Mouse (Mus musculus) liver, embryonic 15.5 days (tissue): ENCODE data around the gene Car12. TPM values are rescaled to one million over a fixed set of nuclear protein-coding genes. Genes with fewer than 3 reads are reported as not detected.

Experiments used
- ATAC-seq: fragments of 200-750 bp; cut with Nextera tagmentation; 2 replicates; pipeline ENCODE4 v1.8.0; 2017; ENCODE audit warnings: moderate number of reproducible peaks, mild to moderate bottlenecking, moderate library complexity; ENCODE audit not compliant: insufficient read depth
- H3K27ac ChIP-seq: fragments of 300-500 bp; sonication (generic); replicated peaks from 2 replicates; pipeline ENCODE4 v1.5.1; 2015; ENCODE audit warnings: mild to moderate bottlenecking, inconsistent platforms
- H3K27me3 ChIP-seq: fragments of 300-500 bp; sonication (generic); 2 replicates; pipeline ENCODE4 v1.6.1; 2015; ENCODE audit warnings: mild to moderate bottlenecking, inconsistent platforms
- H3K36me3 ChIP-seq: fragments of 300-500 bp; sonication (generic); replicated peaks from 2 replicates; pipeline ENCODE4 v1.6.1; 2015; ENCODE audit warnings: moderate library complexity, mild to moderate bottlenecking, inconsistent platforms
- H3K4me1 ChIP-seq: fragments of 300-500 bp; sonication (generic); replicated peaks from 2 replicates; pipeline ENCODE4 v1.6.1; 2015; ENCODE audit warnings: inconsistent platforms
- H3K4me2 ChIP-seq: fragments of 300-500 bp; sonication (generic); 2 replicates; pipeline ENCODE4 v1.6.1; 2015; ENCODE audit warnings: moderate library complexity, mild to moderate bottlenecking, inconsistent platforms
- H3K4me3 ChIP-seq: fragments of 300-500 bp; sonication (generic); replicated peaks from 2 replicates; pipeline ENCODE4 v1.5.1; 2015; ENCODE audit warnings: mild to moderate bottlenecking, inconsistent platforms
- H3K9ac ChIP-seq: fragments of 300-500 bp; sonication (generic); 2 replicates; pipeline ENCODE4 v1.6.1; 2015; ENCODE audit warnings: moderate library complexity, mild to moderate bottlenecking, inconsistent platforms
- H3K9me3 ChIP-seq: fragments of 300-500 bp; sonication (generic); replicated peaks from 2 replicates; pipeline ENCODE4 v1.6.1; 2016; ENCODE audit warnings: inconsistent platforms
- WGBS: fragments of 180-500 bp; shearing (Covaris S2); methylation state at CpG from one replicate; pipeline ENCODE4 v1.1.7; 2015; ENCODE audit warnings: mixed read lengths; ENCODE audit not compliant: insufficient replicate concordance; 5-methylcytosine and 5-hydroxymethylcytosine counted together
- polyA plus RNA-seq: library from polyadenylated mRNA; unstranded; fragments of >200 nt; fragmentation: Nextera tagmentation; extraction: Ambion mirVana; gene quantifications from 2 replicates; pipeline ENCODE4 v1.2.1, GENCODE M21; 2015

Gene Car12
- polyA plus RNA-seq, 1 experiment from 2014 or later: 0.28 TPM

GRCm38 (mm10) chr9:66732791-66733691 lies 19.6 kb downstream of the Car12 start:
- no peak overlapping the region for H3K27ac ChIP-seq
- 0 out of 2 replicates have a peak, but pooled peaks cover 3% of the 10 kb centered on the region for H3K4me1 ChIP-seq
- no peak overlapping the region for H3K9ac ChIP-seq
- no peaks in the 10 kb centered on the region for H3K27me3 ChIP-seq
- no peaks in the 10 kb centered on the region for H3K36me3 ChIP-seq
- no peak overlapping the region for H3K4me3 ChIP-seq
- H3K9me3 ChIP-seq: no peaks in the 10 kb centered on the region
- 41% methylated on average over 15 of the region's 15 CpGs for WGBS
- H3K4me2 ChIP-seq: no peak overlapping the region
- ATAC-seq: no peak

DNA sequence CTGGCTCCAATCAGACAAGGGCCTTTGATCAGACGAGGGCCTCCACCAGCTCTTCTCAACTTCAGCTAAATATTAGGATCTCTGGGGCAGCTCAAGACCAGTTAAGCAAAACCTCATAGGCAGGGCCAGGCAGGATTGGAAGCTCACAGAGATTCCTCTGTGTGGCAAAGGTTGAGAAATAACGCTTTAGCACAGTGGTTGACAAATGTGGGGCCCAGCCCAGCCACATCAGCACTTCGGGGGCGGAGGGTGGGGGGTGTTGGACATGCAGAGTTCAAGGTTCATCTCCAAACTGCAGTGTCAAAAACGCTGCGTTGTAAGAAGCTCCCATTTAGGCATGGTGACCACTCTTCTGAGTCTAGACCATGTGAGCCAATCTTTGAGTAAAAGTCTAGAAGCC lies 21.1 kb downstream of the Car12 start:
- Histone ChIP-seq H3K27ac (no peak overlapping the region), H3K9ac (no peak overlapping the region), H3K4me3 (no peak overlapping the region), H3K36me3 (no peaks in the 10 kb centered on the region), H3K4me1 (0 out of 2 replicates have a peak, but pooled peaks cover 3% of the 10 kb centered on the region), H3K27me3 (no peaks in the 10 kb centered on the region), H3K9me3 (no peaks in the 10 kb centered on the region), H3K4me2 (no peak overlapping the region)
- WGBS: 51% methylated on average over 6 of the region's 6 CpGs
- peak; percentile 25; the same call in 1 of the 2 replicates for ATAC-seq

GRCm38 (mm10) chr9:66735122-66735521 lies 21.6 kb downstream of the Car12 start:
- no peak overlapping the region for H3K4me3 ChIP-seq
- 0 out of 2 replicates have a peak, but pooled peaks cover 3% of the 10 kb centered on the region for H3K4me1 ChIP-seq
- H3K9me3 ChIP-seq: no peaks in the 10 kb centered on the region
- no peak overlapping the region for H3K4me2 ChIP-seq
- no peak overlapping the region for H3K27ac ChIP-seq
- no peaks in the 10 kb centered on the region; the same call in 1 of the 2 replicates for H3K27me3 ChIP-seq
- no peak for ATAC-seq
- no peak overlapping the region for H3K9ac ChIP-seq
- H3K36me3 ChIP-seq: no peaks in the 10 kb centered on the region
- 56% methylated on average over 2 of the region's 2 CpGs for WGBS

DNA sequence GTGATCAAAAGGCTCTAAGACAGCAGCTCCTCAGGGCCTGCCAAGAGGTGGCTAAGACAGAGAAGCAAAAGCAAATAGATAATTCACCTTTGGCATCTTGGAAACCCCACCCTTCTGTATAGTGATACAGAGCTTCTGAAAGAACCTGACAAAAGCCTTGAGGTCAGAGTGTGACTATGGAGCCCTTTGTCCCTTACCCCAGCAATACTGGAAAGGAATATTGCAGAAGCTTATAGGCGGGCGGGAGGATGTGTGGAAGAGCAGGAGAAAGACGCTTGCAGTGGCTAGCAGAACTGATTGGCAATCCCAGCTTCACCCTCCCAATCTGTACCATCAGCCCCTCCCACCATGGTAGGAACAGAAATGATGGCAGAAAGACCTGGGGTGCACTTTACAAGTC lies 22.5 kb downstream of the Car12 start:
- no peak overlapping the region for H3K4me2 ChIP-seq
- H3K4me1 ChIP-seq: 0 out of 2 replicates have a peak, but pooled peaks cover 3% of the 10 kb centered on the region
- no peaks in the 10 kb centered on the region for H3K9me3 ChIP-seq
- WGBS: 57% methylated on average over 3 of the region's 3 CpGs
- H3K9ac ChIP-seq: no peak overlapping the region
- no peak for ATAC-seq
- no peaks in the 10 kb centered on the region for H3K36me3 ChIP-seq
- no peak overlapping the region for H3K27ac ChIP-seq
- H3K27me3 ChIP-seq: no peaks in the 10 kb centered on the region; the same call in 1 of the 2 replicates
- H3K4me3 ChIP-seq: no peak overlapping the region

GRCm38 (mm10) chr9:66736551-66736950 lies 23.1 kb downstream of the Car12 start:
- 66% methylated on average over 2 of the region's 2 CpGs for WGBS
- Histone ChIP-seq H3K36me3 (no peaks in the 10 kb centered on the region), H3K9me3 (no peaks in the 10 kb centered on the region), H3K4me1 (0 out of 2 replicates have a peak, but pooled peaks cover 3% of the 10 kb centered on the region), H3K9ac (no peak overlapping the region), H3K4me2 (no peak overlapping the region), H3K4me3 (no peak overlapping the region), H3K27ac (no peak overlapping the region), H3K27me3 (no peaks in the 10 kb centered on the region; the same call in 1 of the 2 replicates)
- no peak for ATAC-seq

DNA sequence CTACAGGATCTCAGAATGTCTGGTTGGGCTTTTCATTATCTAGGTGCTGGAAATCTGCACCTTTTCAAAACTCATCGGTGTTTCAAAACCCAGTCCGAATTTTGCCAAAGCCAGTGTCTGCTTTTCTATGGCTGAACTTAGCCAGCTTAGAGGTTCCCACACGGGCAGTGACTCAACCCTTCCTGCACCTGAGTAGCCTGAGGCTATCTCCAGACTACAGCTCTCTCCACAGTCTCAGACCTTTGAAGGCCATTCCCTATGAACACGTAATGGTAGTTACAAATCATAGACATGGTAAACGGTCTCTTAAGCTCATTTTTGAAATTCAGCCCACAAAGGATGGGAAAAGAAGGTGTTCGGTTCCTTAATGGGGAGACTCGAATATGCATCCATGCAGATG lies 26.0 kb downstream of the Car12 start:
- Histone ChIP-seq H3K27me3 (no peaks in the 10 kb centered on the region; the same call in 1 of the 2 replicates), H3K9ac (no peak overlapping the region), H3K4me3 (no peak overlapping the region), H3K9me3 (no peaks in the 10 kb centered on the region), H3K36me3 (no peaks in the 10 kb centered on the region), H3K4me2 (no peak overlapping the region), H3K27ac (no peak overlapping the region), H3K4me1 (0 out of 2 replicates have a peak, but pooled peaks cover 2% of the 10 kb centered on the region)
- no peak for ATAC-seq
- WGBS: 58% methylated on average over 7 of the region's 7 CpGs

DNA sequence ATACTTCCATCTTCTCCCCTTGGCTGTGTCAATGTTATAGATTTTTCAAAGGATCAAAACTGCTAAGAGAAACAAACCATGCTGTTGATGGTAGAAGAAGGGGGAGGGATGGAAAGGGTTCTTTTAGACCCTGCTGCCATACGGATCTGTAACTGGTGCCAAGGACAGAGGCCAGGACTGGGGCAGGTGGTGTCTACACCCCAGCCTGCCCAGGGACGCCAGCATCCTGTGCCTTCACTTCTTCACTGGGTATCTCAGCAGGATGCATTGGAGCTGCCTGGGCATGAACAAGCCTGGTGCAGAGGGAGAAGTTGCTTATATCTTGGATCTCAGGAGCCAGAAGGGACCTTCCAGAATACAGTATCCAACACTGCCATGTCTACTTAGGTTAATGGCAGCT lies 31.0 kb downstream of the Car12 start:
- H3K9me3 ChIP-seq: no peaks in the 10 kb centered on the region
- no peaks in the 10 kb centered on the region for H3K36me3 ChIP-seq
- H3K4me1 ChIP-seq: no peaks in the 10 kb centered on the region
- no peak overlapping the region for H3K4me3 ChIP-seq
- ATAC-seq: no peak
- no peaks in the 10 kb centered on the region; the same call in 1 of the 2 replicates for H3K27me3 ChIP-seq
- no peak overlapping the region for H3K27ac ChIP-seq
- H3K4me2 ChIP-seq: no peak overlapping the region
- no peak overlapping the region for H3K9ac ChIP-seq
- 52% methylated on average over 2 of the region's 2 CpGs for WGBS

DNA sequence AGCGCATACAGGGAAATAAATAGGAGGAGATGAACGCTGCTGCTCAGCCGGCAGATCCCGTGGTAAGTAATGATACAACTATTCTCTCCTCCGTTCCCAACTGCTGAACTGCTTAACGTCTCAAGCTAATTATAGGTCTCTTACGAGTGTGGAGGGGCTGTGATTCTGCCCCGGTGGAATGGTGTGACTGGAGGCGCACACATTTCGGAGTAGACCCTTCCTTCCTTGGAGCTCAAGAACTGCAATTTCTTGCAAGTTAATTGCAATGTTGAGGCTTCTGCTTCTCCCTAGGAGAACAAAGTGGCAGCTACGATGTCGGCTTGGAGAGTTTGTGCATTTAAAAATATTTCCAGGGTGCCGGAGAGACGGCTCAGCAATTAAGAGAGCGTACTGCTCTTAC lies 34.9 kb downstream of the Car12 start:
- ATAC-seq: no peak
- Histone ChIP-seq H3K4me1 (no peaks in the 10 kb centered on the region), H3K27ac (no peak overlapping the region), H3K36me3 (no peaks in the 10 kb centered on the region), H3K4me3 (no peak overlapping the region), H3K9me3 (no peaks in the 10 kb centered on the region), H3K4me2 (no peak overlapping the region), H3K27me3 (no peaks in the 10 kb centered on the region; the same call in 1 of the 2 replicates), H3K9ac (no peak overlapping the region)
- 78% methylated on average over 15 of the region's 15 CpGs for WGBS

- WGBS: 58% methylated on average over 6 of the region's 6 CpGs
- Histone ChIP-seq H3K4me1 (no peaks in the 10 kb centered on the region), H3K4me2 (no peak overlapping the region), H3K9ac (no peak overlapping the region), H3K9me3 (no peaks in the 10 kb centered on the region), H3K27ac (no peak overlapping the region), H3K27me3 (no peaks in the 10 kb centered on the region; the same call in 1 of the 2 replicates), H3K36me3 (no peaks in the 10 kb centered on the region), H3K4me3 (no peak overlapping the region)
- ATAC-seq: no peak
Measured at GRCm38 (mm10) chr9:66752849-66753248, 39.4 kb downstream of the Car12 start.

- no peaks in the 10 kb centered on the region for H3K4me1 ChIP-seq
- H3K36me3 ChIP-seq: no peaks in the 10 kb centered on the region
- ATAC-seq: no peak
- no peaks in the 10 kb centered on the region for H3K9me3 ChIP-seq
- H3K4me2 ChIP-seq: no peak overlapping the region
- WGBS: 43% methylated on average over 1 of the region's 1 CpGs
- H3K27ac ChIP-seq: no peak overlapping the region
- H3K4me3 ChIP-seq: no peak overlapping the region
- no peak overlapping the region for H3K9ac ChIP-seq
- H3K27me3 ChIP-seq: no peaks in the 10 kb centered on the region
Measured at GRCm38 (mm10) chr9:66760991-66761390, 47.5 kb downstream of the Car12 start.

DNA sequence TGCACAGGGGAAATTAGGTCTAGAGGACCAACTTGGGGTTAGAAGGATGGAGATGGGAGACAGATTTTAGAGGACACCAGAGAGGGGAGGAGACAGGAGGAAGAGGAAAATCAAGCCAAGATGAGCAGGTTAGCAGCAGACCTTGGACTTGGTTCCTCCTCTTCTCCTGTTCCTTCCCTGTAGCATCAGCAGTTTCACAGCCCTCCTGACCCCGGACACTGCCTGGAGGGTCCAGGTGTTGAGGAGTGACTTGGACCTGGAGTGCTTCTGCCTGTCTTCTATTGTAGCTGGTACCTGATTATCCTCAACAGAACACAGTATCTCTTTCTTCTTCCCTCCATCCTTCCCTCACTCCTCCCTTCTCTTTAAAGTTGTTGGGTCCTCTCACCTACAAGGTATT lies 55.2 kb downstream of the Car12 start:
- H3K27ac ChIP-seq: no peak overlapping the region
- H3K4me2 ChIP-seq: no peak overlapping the region
- no peaks in the 10 kb centered on the region for H3K27me3 ChIP-seq
- H3K36me3 ChIP-seq: no peaks in the 10 kb centered on the region
- 0 out of 2 replicates have a peak, but pooled peaks cover 3% of the 10 kb centered on the region for H3K4me1 ChIP-seq
- no peak overlapping the region for H3K4me3 ChIP-seq
- no peak for ATAC-seq
- H3K9ac ChIP-seq: no peak overlapping the region
- H3K9me3 ChIP-seq: no peaks in the 10 kb centered on the region
- WGBS: 68% methylated on average over 1 of the region's 1 CpGs
